Comparison of ENCODE assay signal across 10 mouse cellular contexts in genomic region chr8:11393607-11394006, GRCm38 (mm10).
DNase-seq lines count a peak whose midpoint lies in the region; ATAC-seq and TF ChIP-seq lines count a peak whose summit lies in the region.
"Had no signal": no experiment of that assay in that cellular context is flagged by ENCODE, and none has a peak within 500 bp of the region (broad histone marks: within the 10 kb centered on the region; RNA-seq: fewer than 3 reads in every experiment).

No protein-coding gene starts in this region.

- no peak for TF ChIP-seq CTCF in kidney, adult 2 months (conservative IDR thresholded peaks at IDR 0.05; ENCODE audit: insufficient read depth, insufficient read length, low read depth, low read length)
- TF ChIP-seq CTCF in heart, postnatal 0 days (IDR thresholded peaks at IDR 0.05; ENCODE audit: low read depth) = no peak
- no peak for TF ChIP-seq CTCF in stomach, postnatal 0 days (IDR thresholded peaks at IDR 0.05; ENCODE audit: low read depth)

- DNase-seq in kidney, adult 2 months = no peak
- no peak for DNase-seq in kidney, postnatal 14 days
- peak; percentile 46 for DNase-seq in thymus, postnatal 4 days
- DNase-seq in thymus, postnatal 36 days = no peak
- DNase-seq in heart, postnatal 0 days (ENCODE audit: low spot score) = peak; percentile 77
- DNase-seq in stomach, postnatal 0 days (ENCODE audit: low spot score) = no peak
- DNase-seq in urinary bladder, adult 18-20 months (ENCODE audit: low spot score in 2 of 2) = no peak

- TF ChIP-seq POLR2A in kidney, adult 2 months (IDR thresholded peaks at IDR 0.05; ENCODE audit: low read depth, low read length) = no peak

- TF ChIP-seq EP300 in heart, postnatal 0 days (IDR thresholded peaks at IDR 0.05; ENCODE audit: low read depth) = no peak; the same call in 1 of the 2 replicates
- no peak for TF ChIP-seq EP300 in stomach, postnatal 0 days (optimal IDR thresholded peaks at IDR 0.05)

- ATAC-seq in heart, postnatal 0 days (ENCODE audit: insufficient read depth, low read depth) = peak; percentile 53
- peak; percentile 28; the same call in 1 of the 2 replicates for ATAC-seq in stomach, postnatal 0 days (ENCODE audit: low FRiP score, low TSS enrichment)
- ATAC-seq in activated CD4-positive, CD25-positive, alpha-beta regulatory T cell, adult 4 months = no peak

- H3K9ac ChIP-seq in heart, postnatal 0 days (replicated peaks; ENCODE audit: low read depth, low read length) = peak overlapping the region; percentile 32; the same call in 1 of the 2 replicates
- H3K9ac ChIP-seq in stomach, postnatal 0 days (ENCODE audit: low read length) = no peak overlapping the region
- H3K9ac ChIP-seq: neural tube, embryonic 13.5 days had no signal

- peak overlapping the region; percentile 18 for H3K27ac ChIP-seq in kidney, adult 2 months (ENCODE audit: insufficient read depth, low read depth, low read length)
- peak overlapping the region; percentile 90 for H3K27ac ChIP-seq in heart, postnatal 0 days (ENCODE audit: low read depth)
- peak overlapping the region; percentile 86 for H3K27ac ChIP-seq in stomach, postnatal 0 days (replicated peaks)
- H3K27ac ChIP-seq: neural tube, embryonic 13.5 days had no signal

- 0 out of 2 replicates have a peak overlapping the region, but pooled peaks have one; percentile 9 for H3K4me2 ChIP-seq in heart, postnatal 0 days (ENCODE audit: low read depth, low read length)
- H3K4me2 ChIP-seq in stomach, postnatal 0 days (replicated peaks; ENCODE audit: low read depth) = no peak overlapping the region
- H3K4me2 ChIP-seq: neural tube, embryonic 13.5 days had no signal

- no peaks in the 10 kb centered on the region for H3K27me3 ChIP-seq in kidney, adult 2 months (replicated peaks; ENCODE audit: control insufficient read depth, insufficient read depth, low read length)
- no peaks in the 10 kb centered on the region for H3K27me3 ChIP-seq in heart, postnatal 0 days (ENCODE audit: control insufficient read depth, insufficient read depth, low read length)
- H3K27me3 ChIP-seq in stomach, postnatal 0 days (ENCODE audit: control insufficient read depth, insufficient read depth, low read length) = no peaks in the 10 kb centered on the region
- H3K27me3 ChIP-seq: neural tube, embryonic 13.5 days had no signal

- H3K9me3 ChIP-seq in heart, postnatal 0 days (replicated peaks; ENCODE audit: control insufficient read depth, low read length) = no peaks in the 10 kb centered on the region
- H3K9me3 ChIP-seq in stomach, postnatal 0 days (ENCODE audit: control insufficient read depth, low read length) = no peaks in the 10 kb centered on the region

- H3K4me1 ChIP-seq in kidney, adult 2 months (ENCODE audit: control insufficient read depth, insufficient read depth, low read length) = peaks cover 23% of the 10 kb centered on the region
- H3K4me1 ChIP-seq in heart, postnatal 0 days (ENCODE audit: control insufficient read depth, insufficient read depth) = peaks cover 58% of the 10 kb centered on the region
- 0 out of 2 replicates have a peak, but pooled peaks cover 2% of the 10 kb centered on the region for H3K4me1 ChIP-seq in stomach, postnatal 0 days (replicated peaks; ENCODE audit: control insufficient read depth, insufficient read depth)

- no peaks in the 10 kb centered on the region for H3K36me3 ChIP-seq in kidney, adult 2 months (ENCODE audit: control insufficient read depth, insufficient read depth, low read length)
- H3K36me3 ChIP-seq in heart, postnatal 0 days (replicated peaks; ENCODE audit: control insufficient read depth, insufficient read depth, low read length) = peaks cover 7% of the 10 kb centered on the region; the same call in 1 of the 2 replicates
- no peaks in the 10 kb centered on the region; the same call in 1 of the 2 replicates for H3K36me3 ChIP-seq in stomach, postnatal 0 days (ENCODE audit: control insufficient read depth, insufficient read depth, low read length)
- H3K36me3 ChIP-seq: G1E; neural tube, embryonic 13.5 days had no signal

- H3K4me3 ChIP-seq in kidney, adult 2 months (ENCODE audit: insufficient read depth, low read depth, low read length) = no peak overlapping the region
- H3K4me3 ChIP-seq in heart, postnatal 0 days (ENCODE audit: low read depth, low read length) = no peak overlapping the region
- no peak overlapping the region for H3K4me3 ChIP-seq in stomach, postnatal 0 days (ENCODE audit: low read depth, low read length)
- H3K4me3 ChIP-seq: neural tube, embryonic 13.5 days had no signal

- WGBS in kidney, adult 2 months = 17% methylated on average over 8 of the region's 8 CpGs
- 7% methylated on average over 8 of the region's 8 CpGs for WGBS in heart, postnatal 0 days
- 33% methylated on average over 8 of the region's 8 CpGs for WGBS in stomach, postnatal 0 days

Comparison
In these comparisons a context has a peak if more than half of its experiments do, and no peak if none do; other contexts are left out.
1. DNase-seq: peak in thymus, postnatal 4 days (single experiment) and heart, postnatal 0 days (single experiment); none in kidney, adult 2 months (single experiment), kidney, postnatal 14 days (single experiment), thymus, postnatal 36 days (0 of 2), stomach, postnatal 0 days (single experiment) and urinary bladder, adult 18-20 months (0 of 2).
2. H3K27ac ChIP-seq: peak in every context shown above with its lines; median percentile 90 in heart, postnatal 0 days; 86 in stomach, postnatal 0 days; 18 in kidney, adult 2 months.